Mouse (Mus musculus): ENCODE results near the gene Klhl10. TPM values are rescaled to one million over a fixed set of nuclear protein-coding genes. Genes with fewer than 3 reads are reported as not detected.

Klhl10 gene
- not detected for polyA plus RNA-seq (2014; fragmentation: Illumina TruSeq; extraction: RNeasy Lipid Tissue Mini Kit (QIAGEN cat#74804); ENCODE audit: low read depth, low replicate concordance)

GRCm38 (mm10) chr11:100441797-100442196, at the start of gene Klhl10, which contains the start of gene Nt5c3b:
Gene Klhl10 (plus strand): TSS chr11:100441917.
Gene Nt5c3b (minus strand): TSS chr11:100441808.

GRCm38 (mm10) chr11:100397600-100398389, 43.9 kb upstream of the Klhl10 start, which contains the start of gene Jup:
Gene Jup (minus strand): TSS chr11:100397763.

GRCm38 (mm10) chr11:100414021-100414913, 27.4 kb upstream of the Klhl10 start, which contains the start of gene P3h4:
Gene P3h4 (minus strand): TSS chr11:100414836.

DNA sequence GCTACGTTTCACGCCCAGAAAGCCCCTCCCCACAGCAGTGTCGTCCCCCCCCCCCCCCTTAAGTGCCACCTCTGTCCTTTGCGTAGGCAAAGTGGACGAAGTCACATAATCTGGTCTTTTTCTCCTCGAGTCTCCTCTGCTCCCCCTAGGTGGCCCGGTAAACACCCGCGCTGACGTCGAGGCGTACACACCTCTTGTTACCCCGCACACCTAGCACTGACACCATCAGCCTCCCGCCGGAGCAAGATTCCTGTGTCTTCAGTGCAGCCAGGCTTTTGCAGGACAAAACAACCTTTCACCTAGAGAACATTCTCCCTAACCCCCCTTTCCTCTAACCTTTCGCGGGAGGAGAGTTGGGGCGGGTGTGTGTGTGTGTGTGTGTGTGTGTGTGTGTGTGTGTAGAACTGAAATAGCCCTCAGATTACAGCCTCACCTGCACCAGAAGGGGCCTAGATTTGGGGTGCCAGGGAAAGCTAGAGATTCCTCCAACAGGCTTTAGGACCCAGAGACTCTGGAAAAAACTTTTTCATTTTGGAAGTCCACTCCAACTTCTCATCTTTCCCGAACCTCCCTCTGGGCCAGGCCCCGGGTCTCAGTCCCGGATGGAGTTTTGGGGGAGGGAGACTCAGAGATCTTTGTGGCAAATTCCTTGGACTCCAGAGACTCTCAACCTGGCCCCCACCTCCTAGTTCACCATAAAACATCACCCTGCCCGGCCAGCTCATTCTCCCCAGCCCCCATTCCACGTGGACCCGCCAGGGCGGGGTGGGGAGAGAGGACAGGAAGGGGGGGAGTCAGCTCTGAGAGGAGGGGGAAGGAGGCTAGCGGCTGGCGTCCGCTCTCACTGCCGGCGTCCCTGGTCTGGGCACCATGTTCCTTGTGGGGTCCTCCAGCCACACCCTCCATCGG, 26.5 kb upstream of the Klhl10 start, which contains the start of gene Fkbp10:
Gene Fkbp10, plus strand, starts transcription at position 784 of the 909 bp plus-strand sequence.

DNA sequence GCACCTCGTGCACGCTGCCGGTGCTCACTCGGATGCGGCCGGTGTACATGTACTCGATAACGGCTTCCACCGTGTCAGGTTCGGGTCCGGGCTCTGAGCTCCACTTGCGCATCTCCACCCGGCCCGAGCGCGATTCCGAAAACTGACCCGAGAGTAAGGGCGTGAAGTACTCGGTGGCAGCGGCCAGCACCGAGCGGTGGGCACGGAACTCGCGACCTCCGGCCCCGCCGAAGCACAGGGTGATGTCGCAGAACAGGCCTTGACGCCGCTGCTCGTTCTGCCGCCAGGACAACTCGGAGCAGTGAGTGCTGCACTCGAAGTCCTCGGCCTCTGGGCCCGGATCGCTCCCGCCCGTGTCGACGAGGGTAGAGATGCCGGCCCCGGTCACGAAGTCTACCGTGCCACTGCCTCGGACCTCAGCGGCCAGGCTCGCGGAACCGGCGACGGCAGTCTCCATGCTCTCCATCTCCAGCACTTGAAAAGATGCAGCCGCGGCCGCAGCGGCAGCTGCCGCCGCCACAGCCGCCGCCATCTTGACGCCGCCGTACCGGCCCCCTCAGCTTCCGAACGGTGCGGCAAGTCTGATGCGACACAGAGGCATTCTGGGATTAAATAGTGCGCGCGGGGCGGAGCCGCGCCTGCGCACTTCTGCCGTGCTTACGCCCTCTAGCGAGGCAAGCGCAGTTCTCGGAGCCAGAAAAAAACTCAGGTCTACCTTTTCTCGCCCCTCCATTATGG, 30.6 kb downstream of the Klhl10 start, which contains the start of gene Klhl11:
Gene Klhl11, minus strand, starts transcription at position 545 of the 738 bp plus-strand sequence.

Other genes starting within 250 kb of the Klhl10 start
- gene Krt9, start 248.7 kb upstream of the Klhl10 start, polyA plus RNA-seq (2014; fragmentation: Illumina TruSeq; extraction: RNeasy Lipid Tissue Mini Kit (QIAGEN cat#74804); ENCODE audit: low read depth, low replicate concordance): not detected
- gene Krt14, start 234.4 kb upstream of the Klhl10 start, polyA plus RNA-seq (2014; fragmentation: Illumina TruSeq; extraction: RNeasy Lipid Tissue Mini Kit (QIAGEN cat#74804); ENCODE audit: low read depth, low replicate concordance): not detected
- gene Krt16, start 193.0 kb upstream of the Klhl10 start, polyA plus RNA-seq (2014; fragmentation: Illumina TruSeq; extraction: RNeasy Lipid Tissue Mini Kit (QIAGEN cat#74804); ENCODE audit: low read depth, low replicate concordance): not detected
- not detected for gene Krt17, start 180.9 kb upstream of the Klhl10 start, polyA plus RNA-seq (2014; fragmentation: Illumina TruSeq; extraction: RNeasy Lipid Tissue Mini Kit (QIAGEN cat#74804); ENCODE audit: low read depth, low replicate concordance)
- not detected for gene Krt42, start 172.0 kb upstream of the Klhl10 start, polyA plus RNA-seq (2014; fragmentation: Illumina TruSeq; extraction: RNeasy Lipid Tissue Mini Kit (QIAGEN cat#74804); ENCODE audit: low read depth, low replicate concordance)
- gene Eif1, start 122.0 kb upstream of the Klhl10 start, polyA plus RNA-seq (2014; fragmentation: Illumina TruSeq; extraction: RNeasy Lipid Tissue Mini Kit (QIAGEN cat#74804); ENCODE audit: low read depth, low replicate concordance): 1,697 TPM
- not detected for gene Gast, start 107.5 kb upstream of the Klhl10 start, polyA plus RNA-seq (2014; fragmentation: Illumina TruSeq; extraction: RNeasy Lipid Tissue Mini Kit (QIAGEN cat#74804); ENCODE audit: low read depth, low replicate concordance)
- 0.49 TPM for gene Hap1, start 85.8 kb upstream of the Klhl10 start, polyA plus RNA-seq (2014; fragmentation: Illumina TruSeq; extraction: RNeasy Lipid Tissue Mini Kit (QIAGEN cat#74804); ENCODE audit: low read depth, low replicate concordance)
- gene Jup, start 44.2 kb upstream of the Klhl10 start, polyA plus RNA-seq (2014; fragmentation: Illumina TruSeq; extraction: RNeasy Lipid Tissue Mini Kit (QIAGEN cat#74804); ENCODE audit: low read depth, low replicate concordance): 2.7 TPM
- gene P3h4, start 27.1 kb upstream of the Klhl10 start, polyA plus RNA-seq (2014; fragmentation: Illumina TruSeq; extraction: RNeasy Lipid Tissue Mini Kit (QIAGEN cat#74804); ENCODE audit: low read depth, low replicate concordance): 4.2 TPM
- not detected for gene Fkbp10, start 26.2 kb upstream of the Klhl10 start, polyA plus RNA-seq (2014; fragmentation: Illumina TruSeq; extraction: RNeasy Lipid Tissue Mini Kit (QIAGEN cat#74804); ENCODE audit: low read depth, low replicate concordance)
- gene Nt5c3b, start 109 bp upstream of the Klhl10 start, polyA plus RNA-seq (2014; fragmentation: Illumina TruSeq; extraction: RNeasy Lipid Tissue Mini Kit (QIAGEN cat#74804); ENCODE audit: low read depth, low replicate concordance): 8.2 TPM
- gene Klhl11, start 30.8 kb downstream of the Klhl10 start, polyA plus RNA-seq (2014; fragmentation: Illumina TruSeq; extraction: RNeasy Lipid Tissue Mini Kit (QIAGEN cat#74804); ENCODE audit: low read depth, low replicate concordance): 7.4 TPM
- 52.3 TPM for gene Acly, start 86.1 kb downstream of the Klhl10 start, polyA plus RNA-seq (2014; fragmentation: Illumina TruSeq; extraction: RNeasy Lipid Tissue Mini Kit (QIAGEN cat#74804); ENCODE audit: low read depth, low replicate concordance)
- gene Ttc25, start 103.7 kb downstream of the Klhl10 start, polyA plus RNA-seq (2014; fragmentation: Illumina TruSeq; extraction: RNeasy Lipid Tissue Mini Kit (QIAGEN cat#74804); ENCODE audit: low read depth, low replicate concordance): 0.53 TPM
- 2.3 TPM for gene Cnp, start 133.0 kb downstream of the Klhl10 start, polyA plus RNA-seq (2014; fragmentation: Illumina TruSeq; extraction: RNeasy Lipid Tissue Mini Kit (QIAGEN cat#74804); ENCODE audit: low read depth, low replicate concordance)
- 2.0 TPM for gene Nkiras2, start 177.3 kb downstream of the Klhl10 start, polyA plus RNA-seq (2014; fragmentation: Illumina TruSeq; extraction: RNeasy Lipid Tissue Mini Kit (QIAGEN cat#74804); ENCODE audit: low read depth, low replicate concordance)
- 114 TPM for gene Dnajc7, start 178.3 kb downstream of the Klhl10 start, polyA plus RNA-seq (2014; fragmentation: Illumina TruSeq; extraction: RNeasy Lipid Tissue Mini Kit (QIAGEN cat#74804); ENCODE audit: low read depth, low replicate concordance)

Data from kidney, adult 10 weeks (tissue).